Mouse (Mus musculus) lung, postnatal 0 days (tissue): ENCODE measurements around the gene Bcl2l11.

Experiments
- CTCF ChIP-seq: IDR thresholded peaks from 2 replicates; pipeline ENCODE4 v1.5.1; 2016; ENCODE audit warnings: antibody characterized with exemption, mild to moderate bottlenecking
- EP300 ChIP-seq: IDR thresholded peaks from 2 replicates; pipeline ENCODE4 v1.6.1; 2016; ENCODE audit warnings: antibody characterized with exemption, mild to moderate bottlenecking, control low read depth

GRCm38 (mm10) chr2:128127691-128128292 lies 2.0 kb downstream of the Bcl2l11 start:
- TF ChIP-seq CTCF = 0 out of 2 replicates have a peak, but pooled peaks have one; percentile 16
- TF ChIP-seq EP300 = no peak
